Mouse (Mus musculus) brain, embryonic 14.5 days (tissue): ENCODE measurements around the gene Fer.

Experiments
- CTCF ChIP-seq: fragments of 200-500 bp; IDR thresholded peaks from 2 replicates; pipeline ENCODE4 v1.5.1; 2012; ENCODE audit warnings: inconsistent platforms, mild to moderate bottlenecking, moderate library complexity, borderline replicate concordance; ENCODE audit not compliant: insufficient read depth, insufficient read length; ENCODE audit errors: extremely low read depth
- POLR2A ChIP-seq: fragments of 200-500 bp; IDR thresholded peaks from 2 replicates; pipeline ENCODE4 v1.6.1; 2012; ENCODE audit warnings: mild to moderate bottlenecking, inconsistent platforms, borderline replicate concordance; ENCODE audit not compliant: poor library complexity, insufficient read depth, insufficient read length, severe bottlenecking; ENCODE audit errors: extremely low read depth

GRCm38 (mm10) chr17:64140063-64140850 is 277.4 kb downstream of the Fer start:
- no peak for TF ChIP-seq POLR2A
- TF ChIP-seq CTCF = no peak
